Mouse (Mus musculus) lung, embryonic 16.5 days (tissue): ENCODE results near the gene Clec16a. TPM values are rescaled to one million over a fixed set of nuclear protein-coding genes. Genes with fewer than 3 reads are reported as not detected.
A peak's percentile ranks its signal among the peaks of the same experiment; 100 is the strongest.

Source experiments
- ATAC-seq: fragments of 200-750 bp; cut with Nextera tagmentation; 2 replicates; pipeline ENCODE4 v1.8.0; 2017; ENCODE audit warnings: low read depth, mild to moderate bottlenecking, moderate library complexity
- H3K27ac ChIP-seq: fragments of 300-500 bp; sonication (generic); 2 replicates; pipeline ENCODE4 v1.5.1; 2014; ENCODE audit warnings: mild to moderate bottlenecking, control low read depth, low read length
- H3K27me3 ChIP-seq: fragments of 300-500 bp; sonication (generic); 2 replicates; pipeline ENCODE4 v1.6.1; 2014; ENCODE audit warnings: low read depth, low read length, mixed read lengths; ENCODE audit not compliant: control insufficient read depth, insufficient read depth
- H3K36me3 ChIP-seq: fragments of 300-500 bp; sonication (generic); 2 replicates; pipeline ENCODE4 v1.6.1; 2014; ENCODE audit warnings: low read length; ENCODE audit not compliant: control insufficient read depth, insufficient read depth
- H3K4me1 ChIP-seq: fragments of 300-500 bp; sonication (generic); replicated peaks from 2 replicates; pipeline ENCODE4 v1.6.1; 2014; ENCODE audit warnings: low read length, mixed read lengths; ENCODE audit not compliant: control insufficient read depth, insufficient read depth
- H3K4me2 ChIP-seq: fragments of 300-500 bp; sonication (generic); 2 replicates; pipeline ENCODE4 v1.6.1; 2014; ENCODE audit warnings: low read depth, low read length, control low read depth
- H3K4me3 ChIP-seq: fragments of 300-500 bp; sonication (generic); 2 replicates; pipeline ENCODE4 v1.5.1; 2014; ENCODE audit warnings: mild to moderate bottlenecking, low read length, control low read depth
- H3K9ac ChIP-seq: fragments of 300-500 bp; sonication (generic); 2 replicates; pipeline ENCODE4 v1.6.1; 2014; ENCODE audit warnings: low read length, control low read depth
- H3K9me3 ChIP-seq: fragments of 300-500 bp; sonication (generic); 2 replicates; pipeline ENCODE4 v1.6.1; 2016; ENCODE audit warnings: low read length; ENCODE audit not compliant: control insufficient read depth
- WGBS: fragments of 180-500 bp; shearing (Covaris S2); extraction: QIAGEN DNeasy Blood & Tissue Kit; methylation state at CpG from one replicate; pipeline ENCODE4 v1.1.7; 2014; 5-methylcytosine and 5-hydroxymethylcytosine counted together
- polyA plus RNA-seq: library from polyadenylated mRNA; unstranded; fragments of >200 nt; fragmentation: Nextera tagmentation; extraction: Ambion mirVana; gene quantifications from 2 replicates; pipeline ENCODE4 v1.2.1, GENCODE M21; 2015

Gene Clec16a
- polyA plus RNA-seq, 1 experiment from 2014 or later = 27.3 TPM

GRCm38 (mm10) chr16:10756168-10756567, 211.0 kb downstream of the Clec16a start:
- Histone ChIP-seq H3K9ac (no peak overlapping the region), H3K36me3 (no peaks in the 10 kb centered on the region), H3K4me2 (no peak overlapping the region), H3K9me3 (no peaks in the 10 kb centered on the region), H3K27ac (0 out of 2 replicates have a peak overlapping the region, but pooled peaks have one; percentile 27), H3K4me1 (peaks cover 2% of the 10 kb centered on the region; the same call in 1 of the 2 replicates), H3K27me3 (no peaks in the 10 kb centered on the region), H3K4me3 (no peak overlapping the region)
- WGBS = 43% methylated on average over 6 of the region's 6 CpGs
- peak; percentile 61 for ATAC-seq

GRCm38 (mm10) chr16:10761182-10761581, 216.0 kb downstream of the Clec16a start:
- no peak overlapping the region for H3K4me2 ChIP-seq
- no peaks in the 10 kb centered on the region for H3K9me3 ChIP-seq
- no peak overlapping the region for H3K9ac ChIP-seq
- H3K36me3 ChIP-seq = no peaks in the 10 kb centered on the region
- ATAC-seq = no peak
- peaks cover 6% of the 10 kb centered on the region; the same call in 1 of the 2 replicates for H3K4me1 ChIP-seq
- no peak overlapping the region for H3K4me3 ChIP-seq
- no peaks in the 10 kb centered on the region for H3K27me3 ChIP-seq
- WGBS = 68% methylated on average over 8 of the region's 8 CpGs
- H3K27ac ChIP-seq = no peak overlapping the region

GRCm38 (mm10) chr16:10762569-10763180, 217.5 kb downstream of the Clec16a start:
- Histone ChIP-seq H3K4me1 (peaks cover 6% of the 10 kb centered on the region; the same call in 1 of the 2 replicates), H3K27ac (no peak overlapping the region), H3K9ac (no peak overlapping the region), H3K27me3 (no peaks in the 10 kb centered on the region), H3K4me3 (no peak overlapping the region), H3K4me2 (no peak overlapping the region), H3K9me3 (no peaks in the 10 kb centered on the region), H3K36me3 (no peaks in the 10 kb centered on the region)
- no peak for ATAC-seq
- 51% methylated on average over 5 of the region's 5 CpGs for WGBS

- H3K4me3 ChIP-seq = no peak overlapping the region
- ATAC-seq = no peak
- 53% methylated on average over 6 of the region's 6 CpGs for WGBS
- H3K4me2 ChIP-seq = no peak overlapping the region
- no peak overlapping the region for H3K9ac ChIP-seq
- H3K9me3 ChIP-seq = no peaks in the 10 kb centered on the region
- no peak overlapping the region for H3K27ac ChIP-seq
- no peaks in the 10 kb centered on the region for H3K27me3 ChIP-seq
- peaks cover 6% of the 10 kb centered on the region; the same call in 1 of the 2 replicates for H3K4me1 ChIP-seq
- no peaks in the 10 kb centered on the region for H3K36me3 ChIP-seq
Observed at GRCm38 (mm10) chr16:10763540-10764264, 218.6 kb downstream of the Clec16a start.

- Histone ChIP-seq H3K27ac (no peak overlapping the region), H3K9me3 (no peaks in the 10 kb centered on the region), H3K9ac (no peak overlapping the region), H3K36me3 (no peaks in the 10 kb centered on the region), H3K4me1 (peaks cover 6% of the 10 kb centered on the region; the same call in 1 of the 2 replicates), H3K4me2 (no peak overlapping the region), H3K4me3 (no peak overlapping the region), H3K27me3 (no peaks in the 10 kb centered on the region)
- WGBS = 4% methylated on average over 2 of the region's 2 CpGs
- peak; percentile 72 for ATAC-seq
Observed at GRCm38 (mm10) chr16:10764323-10764722, 219.2 kb downstream of the Clec16a start.

- Histone ChIP-seq H3K9me3 (no peaks in the 10 kb centered on the region), H3K27ac (no peak overlapping the region), H3K27me3 (no peaks in the 10 kb centered on the region), H3K4me1 (peaks cover 4% of the 10 kb centered on the region; the same call in 1 of the 2 replicates), H3K9ac (no peak overlapping the region), H3K4me2 (no peak overlapping the region), H3K36me3 (no peaks in the 10 kb centered on the region), H3K4me3 (no peak overlapping the region)
- WGBS = 42% methylated on average over 4 of the region's 4 CpGs
- no peak for ATAC-seq
Observed at GRCm38 (mm10) chr16:10767158-10767557, 222.0 kb downstream of the Clec16a start.

- no peak for ATAC-seq
- Histone ChIP-seq H3K4me3 (no peak overlapping the region), H3K27me3 (no peaks in the 10 kb centered on the region), H3K27ac (no peak overlapping the region), H3K4me1 (peaks cover 3% of the 10 kb centered on the region; the same call in 1 of the 2 replicates), H3K9me3 (no peaks in the 10 kb centered on the region), H3K9ac (no peak overlapping the region), H3K36me3 (no peaks in the 10 kb centered on the region), H3K4me2 (no peak overlapping the region)
- 47% methylated on average over 9 of the region's 9 CpGs for WGBS
Observed at GRCm38 (mm10) chr16:10768821-10769220, 223.7 kb downstream of the Clec16a start.

GRCm38 (mm10) chr16:10769661-10770060, 224.5 kb downstream of the Clec16a start:
- no peak overlapping the region for H3K27ac ChIP-seq
- H3K9me3 ChIP-seq = no peaks in the 10 kb centered on the region
- H3K4me3 ChIP-seq = no peak overlapping the region
- no peaks in the 10 kb centered on the region for H3K4me1 ChIP-seq
- H3K27me3 ChIP-seq = no peaks in the 10 kb centered on the region
- H3K4me2 ChIP-seq = no peak overlapping the region
- 67% methylated on average over 2 of the region's 2 CpGs for WGBS
- H3K36me3 ChIP-seq = no peaks in the 10 kb centered on the region
- ATAC-seq = no peak
- no peak overlapping the region for H3K9ac ChIP-seq

- Histone ChIP-seq H3K27me3 (no peaks in the 10 kb centered on the region), H3K27ac (peak overlapping the region; percentile 15; the same call in 1 of the 2 replicates), H3K36me3 (no peaks in the 10 kb centered on the region), H3K4me3 (no peak overlapping the region), H3K9ac (no peak overlapping the region), H3K9me3 (no peaks in the 10 kb centered on the region), H3K4me1 (no peaks in the 10 kb centered on the region), H3K4me2 (no peak overlapping the region)
- WGBS = 49% methylated on average over 4 of the region's 4 CpGs
- 0 out of 2 replicates have a peak, but pooled peaks have one; percentile 30 for ATAC-seq
Observed at GRCm38 (mm10) chr16:10770531-10771325, 225.6 kb downstream of the Clec16a start.
